Mouse (Mus musculus) neural tube, embryonic 13.5 days (tissue): ENCODE measurements around the gene Mlph. TPM values are rescaled to one million over a fixed set of nuclear protein-coding genes. Genes with fewer than 3 reads are reported as not detected.
A peak's percentile ranks its signal among the peaks of the same experiment; 100 is the strongest.

Experiments
- ATAC-seq: fragments of 200-750 bp; cut with Nextera tagmentation; 2 replicates; pipeline ENCODE4 v1.8.0; 2017; ENCODE audit warnings: low read depth, mild to moderate bottlenecking, moderate TSS enrichment, moderate library complexity
- H3K27ac ChIP-seq: fragments of 300-500 bp; sonication (generic); replicated peaks from 2 replicates; pipeline ENCODE4 v1.5.1; 2015; ENCODE audit warnings: moderate library complexity, mild to moderate bottlenecking, inconsistent platforms
- H3K27me3 ChIP-seq: fragments of 300-500 bp; sonication (generic); 2 replicates; pipeline ENCODE4 v1.6.1; 2015; ENCODE audit warnings: mild to moderate bottlenecking, inconsistent platforms
- H3K36me3 ChIP-seq: fragments of 300-500 bp; sonication (generic); 2 replicates; pipeline ENCODE4 v1.6.1; 2015; ENCODE audit warnings: mild to moderate bottlenecking, inconsistent platforms
- H3K4me1 ChIP-seq: fragments of 300-500 bp; sonication (generic); replicated peaks from 2 replicates; pipeline ENCODE4 v1.6.1; 2015; ENCODE audit warnings: inconsistent platforms
- H3K4me2 ChIP-seq: fragments of 300-500 bp; sonication (generic); 2 replicates; pipeline ENCODE4 v1.6.1; 2015; ENCODE audit warnings: inconsistent platforms, mild to moderate bottlenecking, moderate library complexity
- H3K4me3 ChIP-seq: fragments of 300-500 bp; sonication (generic); 2 replicates; pipeline ENCODE4 v1.5.1; 2015; ENCODE audit warnings: mild to moderate bottlenecking, inconsistent platforms
- H3K9ac ChIP-seq: fragments of 300-500 bp; sonication (generic); 2 replicates; pipeline ENCODE4 v1.6.1; 2015; ENCODE audit warnings: moderate library complexity, mild to moderate bottlenecking, inconsistent platforms
- H3K9me3 ChIP-seq: fragments of 300-500 bp; sonication (generic); 2 replicates; pipeline ENCODE4 v1.6.1; 2016; ENCODE audit warnings: inconsistent platforms
- WGBS: fragments of 180-500 bp; shearing (Covaris S2); methylation state at CpG from one replicate; pipeline ENCODE4 v1.1.7; 2015; 5-methylcytosine and 5-hydroxymethylcytosine counted together
- polyA plus RNA-seq: library from polyadenylated mRNA; unstranded; fragments of >200 nt; fragmentation: Nextera tagmentation; extraction: Ambion mirVana; gene quantifications from 2 replicates; pipeline ENCODE4 v1.2.1, GENCODE M21; 2015

The Mlph gene
- polyA plus RNA-seq, 1 experiment from 2014 or later = 0.10 TPM

DNA sequence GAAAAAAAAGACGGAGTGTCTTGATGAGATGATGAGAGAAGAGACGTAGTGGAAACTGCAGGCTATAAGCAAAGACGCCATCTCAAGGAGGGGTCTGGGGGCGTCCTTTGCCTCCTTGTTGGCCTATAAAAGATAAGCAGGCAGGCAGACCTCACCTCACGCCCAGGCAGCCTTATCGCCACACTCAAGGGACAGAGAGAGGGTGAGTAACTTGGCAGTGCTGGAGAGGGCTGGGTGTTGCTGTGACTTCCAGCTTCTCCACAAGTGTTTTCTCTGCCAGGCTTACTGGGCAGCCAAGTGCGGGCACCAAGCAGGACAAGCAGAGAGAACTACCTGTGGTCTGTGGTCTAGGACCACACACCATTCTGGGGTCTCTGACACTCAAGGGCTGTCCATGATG is 36.8 kb downstream of the Mlph start:
- Histone ChIP-seq H3K27ac (no peak overlapping the region), H3K4me2 (no peak overlapping the region), H3K27me3 (no peaks in the 10 kb centered on the region), H3K9me3 (no peaks in the 10 kb centered on the region), H3K4me1 (peaks cover 6% of the 10 kb centered on the region; the same call in 1 of the 2 replicates), H3K4me3 (no peak overlapping the region), H3K36me3 (no peaks in the 10 kb centered on the region), H3K9ac (no peak overlapping the region)
- 88% methylated on average over 7 of the region's 7 CpGs for WGBS
- ATAC-seq = no peak

DNA sequence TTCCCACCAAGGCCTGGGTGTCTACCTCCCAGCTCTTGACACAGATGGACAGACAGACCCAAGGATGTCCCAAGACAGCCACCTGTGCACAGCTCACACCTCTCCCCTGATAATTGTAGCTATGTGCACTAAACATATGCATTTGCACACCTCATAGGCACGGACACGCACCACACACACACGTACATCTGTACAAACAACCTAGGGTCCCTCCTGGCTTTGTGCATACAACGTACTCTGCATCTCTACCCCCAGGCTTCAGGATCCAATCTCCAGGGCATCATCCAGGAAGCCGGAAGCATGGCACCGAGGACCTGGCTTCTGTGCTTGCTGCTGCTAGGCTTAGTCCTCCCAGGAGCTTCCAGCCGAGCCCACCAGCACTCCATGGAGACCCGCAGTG is 37.9 kb downstream of the Mlph start, which contains the start of gene Prlh:
Gene Prlh, plus strand, starts transcription at position 301 of the 400 bp plus-strand sequence.
- ATAC-seq = no peak
- WGBS = 74% methylated on average over 8 of the region's 8 CpGs
- Histone ChIP-seq H3K9ac (no peak within 1 kb of the TSS), H3K27ac (no peak within 1 kb of the TSS), H3K4me2 (no peak within 1 kb of the TSS), H3K27me3 (0 out of 2 replicates have a peak, but pooled peaks cover 1% of the 10 kb centered on the region), H3K4me3 (no peak within 1 kb of the TSS), H3K36me3 (no peaks in the 10 kb centered on the region), H3K9me3 (no peaks in the 10 kb centered on the region), H3K4me1 (peaks cover 6% of the 10 kb centered on the region; the same call in 1 of the 2 replicates)

DNA sequence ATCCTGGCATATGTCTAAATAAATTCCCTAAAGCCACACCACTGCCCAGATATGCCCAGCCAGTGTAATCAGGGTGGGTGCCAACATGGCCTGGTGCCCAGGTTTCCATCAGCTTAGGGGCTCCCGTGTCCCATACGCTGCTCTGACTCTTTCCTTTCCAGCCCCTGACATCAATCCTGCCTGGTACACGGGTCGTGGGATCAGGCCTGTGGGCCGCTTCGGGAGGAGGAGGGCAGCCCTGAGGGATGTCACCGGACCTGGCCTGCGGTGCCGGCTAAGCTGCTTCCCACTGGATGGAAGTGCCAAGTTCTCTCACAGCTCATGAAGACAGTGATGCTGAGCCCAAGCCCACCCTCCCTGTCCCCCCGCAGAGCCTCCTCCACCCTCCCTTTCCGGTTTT is 38.8 kb downstream of the Mlph start:
- H3K4me1 ChIP-seq = peaks cover 6% of the 10 kb centered on the region; the same call in 1 of the 2 replicates
- H3K27me3 ChIP-seq = peaks cover 7% of the 10 kb centered on the region; the same call in 1 of the 2 replicates
- no peaks in the 10 kb centered on the region for H3K9me3 ChIP-seq
- H3K27ac ChIP-seq = no peak overlapping the region
- no peaks in the 10 kb centered on the region for H3K36me3 ChIP-seq
- H3K9ac ChIP-seq = no peak overlapping the region
- no peak for ATAC-seq
- no peak overlapping the region for H3K4me3 ChIP-seq
- no peak overlapping the region for H3K4me2 ChIP-seq
- 69% methylated on average over 11 of the region's 11 CpGs for WGBS

DNA sequence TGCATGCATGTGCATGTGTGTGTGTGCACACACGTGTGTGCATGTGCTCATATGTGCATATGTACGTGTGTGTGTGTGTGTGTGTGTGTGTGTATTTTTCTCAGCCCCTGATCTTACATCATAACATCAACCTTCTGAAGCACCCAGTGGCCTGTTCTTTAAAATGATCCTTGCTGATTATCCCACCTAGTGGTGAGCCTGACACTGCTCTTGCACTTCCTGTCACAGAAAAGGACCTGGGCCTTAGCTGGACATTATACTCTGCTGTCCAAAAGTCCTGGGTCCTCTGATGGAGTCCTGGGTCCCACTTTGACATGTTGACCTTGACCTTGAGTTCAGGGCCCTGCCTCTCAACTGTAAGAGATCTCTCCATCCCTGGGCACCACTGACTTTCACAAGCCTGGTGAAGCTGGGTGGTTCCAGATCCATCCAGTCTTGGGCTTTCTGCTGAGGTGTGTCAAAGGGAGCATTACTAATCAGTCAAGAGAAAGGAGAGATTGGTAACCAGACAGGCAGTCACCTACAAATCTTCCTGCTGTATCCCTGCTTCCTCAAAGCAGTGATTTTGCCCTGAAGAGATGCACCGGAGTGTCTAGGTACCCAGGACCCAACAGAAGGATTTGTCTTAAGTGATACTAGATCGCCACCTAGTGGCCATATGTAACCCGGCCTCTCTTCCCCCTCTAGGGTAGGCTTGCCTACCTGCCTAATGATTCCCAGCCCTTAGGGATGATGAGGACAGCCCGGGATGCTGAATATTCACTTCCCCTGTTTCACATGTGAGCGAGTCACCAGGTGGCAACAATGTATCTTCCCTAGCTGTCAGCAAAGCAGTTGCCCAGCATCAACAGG is 41.6 kb downstream of the Mlph start:
- Histone ChIP-seq H3K36me3 (no peaks in the 10 kb centered on the region), H3K4me3 (no peak overlapping the region), H3K27me3 (peaks cover 7% of the 10 kb centered on the region; the same call in 1 of the 2 replicates), H3K9me3 (no peaks in the 10 kb centered on the region), H3K4me2 (no peak overlapping the region), H3K4me1 (peaks cover 6% of the 10 kb centered on the region; the same call in 1 of the 2 replicates), H3K9ac (no peak overlapping the region), H3K27ac (no peak overlapping the region)
- WGBS = 33% methylated on average over 7 of the region's 7 CpGs
- peak; percentile 85; the same call in 1 of the 2 replicates for ATAC-seq

DNA sequence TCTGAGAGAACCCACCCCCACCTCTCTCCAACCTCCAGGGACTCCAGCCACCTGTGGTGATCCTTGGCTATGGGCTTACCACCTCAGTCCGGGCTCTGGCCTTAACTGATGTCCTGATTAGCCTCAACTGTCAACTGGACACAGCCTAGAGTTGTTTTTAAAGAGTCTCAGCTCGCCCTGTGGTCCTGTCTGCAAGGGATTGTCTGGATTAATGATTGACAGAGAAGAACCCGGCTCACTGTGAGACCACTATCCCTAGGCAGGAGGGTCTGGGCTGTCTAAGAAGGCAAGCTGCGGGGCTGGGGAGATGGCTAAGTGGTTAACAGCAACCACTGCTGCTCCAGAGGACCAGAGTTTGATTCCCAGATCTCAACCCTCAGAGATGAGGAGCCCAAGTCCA is 47.6 kb downstream of the Mlph start:
- peaks cover 7% of the 10 kb centered on the region; the same call in 1 of the 2 replicates for H3K27me3 ChIP-seq
- no peak for ATAC-seq
- H3K9me3 ChIP-seq = no peaks in the 10 kb centered on the region
- no peak overlapping the region for H3K4me2 ChIP-seq
- H3K4me1 ChIP-seq = peaks cover 2% of the 10 kb centered on the region
- 26% methylated on average over 4 of the region's 4 CpGs for WGBS
- H3K4me3 ChIP-seq = no peak overlapping the region
- H3K27ac ChIP-seq = no peak overlapping the region
- H3K36me3 ChIP-seq = no peaks in the 10 kb centered on the region
- no peak overlapping the region for H3K9ac ChIP-seq

DNA sequence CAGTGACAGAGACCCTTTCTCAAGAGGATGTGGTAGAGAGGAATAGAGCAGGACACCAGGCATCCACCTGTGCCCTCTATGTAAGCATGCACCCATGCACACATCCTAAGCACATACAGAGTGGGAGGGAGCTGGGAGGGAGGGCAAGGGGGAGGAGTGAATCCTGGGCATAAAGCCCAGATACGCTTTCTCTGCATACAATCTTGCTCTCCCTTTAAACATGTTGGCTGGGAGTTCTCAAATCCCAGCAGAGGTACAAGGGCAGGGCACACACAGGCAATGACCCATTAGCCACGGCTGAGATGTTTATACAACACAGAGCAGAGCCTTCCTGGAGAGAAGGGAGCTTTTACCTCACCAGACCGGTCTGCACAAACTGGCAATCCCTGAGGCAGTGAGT is 48.1 kb downstream of the Mlph start:
- Histone ChIP-seq H3K4me3 (no peak overlapping the region), H3K27me3 (peaks cover 4% of the 10 kb centered on the region; the same call in 1 of the 2 replicates), H3K9me3 (no peaks in the 10 kb centered on the region), H3K4me2 (no peak overlapping the region), H3K27ac (no peak overlapping the region), H3K9ac (no peak overlapping the region), H3K36me3 (no peaks in the 10 kb centered on the region), H3K4me1 (peaks cover 6% of the 10 kb centered on the region)
- no peak for ATAC-seq
- 26% methylated on average over 3 of the region's 3 CpGs for WGBS

DNA sequence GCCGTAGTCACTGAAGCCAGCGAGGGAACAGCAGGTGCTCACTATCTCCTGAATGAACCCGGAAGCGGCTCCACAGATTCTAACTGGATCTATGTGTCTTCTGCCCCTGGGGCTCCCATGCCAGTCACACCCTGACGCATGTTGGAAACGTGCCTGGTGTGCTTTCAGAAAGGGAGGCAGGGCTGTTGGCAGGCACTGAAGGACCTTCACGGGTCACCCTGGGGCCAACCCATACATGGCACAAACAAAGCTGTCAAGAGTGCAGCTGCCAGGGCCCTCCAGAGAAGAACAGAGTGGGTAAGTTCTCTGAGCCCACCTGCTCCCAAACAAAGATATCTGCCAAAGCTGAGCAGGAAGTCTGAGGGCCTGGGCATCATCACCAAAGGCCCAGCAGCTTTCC is 52.7 kb downstream of the Mlph start:
- H3K9me3 ChIP-seq = no peaks in the 10 kb centered on the region
- no peak overlapping the region for H3K9ac ChIP-seq
- H3K4me2 ChIP-seq = no peak overlapping the region
- ATAC-seq = peak; percentile 79
- H3K4me1 ChIP-seq = peaks cover 11% of the 10 kb centered on the region
- 49% methylated on average over 7 of the region's 7 CpGs for WGBS
- no peaks in the 10 kb centered on the region for H3K36me3 ChIP-seq
- no peaks in the 10 kb centered on the region for H3K27me3 ChIP-seq
- H3K4me3 ChIP-seq = no peak overlapping the region
- H3K27ac ChIP-seq = no peak overlapping the region

DNA sequence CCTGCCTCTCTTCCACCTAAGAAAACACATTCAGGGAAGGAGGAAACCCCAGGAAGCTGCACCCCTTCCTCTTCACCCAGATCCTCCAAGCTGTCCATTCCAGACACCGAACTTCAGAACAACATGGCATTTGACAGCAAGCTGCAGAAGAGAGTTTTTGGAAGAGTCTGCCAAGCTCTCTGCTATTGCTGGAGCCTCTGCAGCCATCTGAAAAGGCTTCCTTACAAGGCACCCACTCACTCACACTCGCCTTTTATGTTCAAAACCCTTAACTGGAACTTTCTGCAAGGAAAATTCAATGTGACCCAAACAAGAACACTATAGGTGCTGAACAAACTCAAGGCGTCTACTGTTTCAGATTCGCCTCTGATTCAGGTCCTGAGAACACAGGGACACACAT is 53.8 kb downstream of the Mlph start:
- no peak overlapping the region for H3K4me2 ChIP-seq
- H3K27me3 ChIP-seq = no peaks in the 10 kb centered on the region
- ATAC-seq = no peak
- no peak overlapping the region for H3K4me3 ChIP-seq
- H3K27ac ChIP-seq = no peak overlapping the region
- H3K9me3 ChIP-seq = no peaks in the 10 kb centered on the region
- WGBS = 85% methylated on average over 4 of the region's 4 CpGs
- H3K36me3 ChIP-seq = no peaks in the 10 kb centered on the region
- peaks cover 21% of the 10 kb centered on the region for H3K4me1 ChIP-seq
- no peak overlapping the region for H3K9ac ChIP-seq

DNA sequence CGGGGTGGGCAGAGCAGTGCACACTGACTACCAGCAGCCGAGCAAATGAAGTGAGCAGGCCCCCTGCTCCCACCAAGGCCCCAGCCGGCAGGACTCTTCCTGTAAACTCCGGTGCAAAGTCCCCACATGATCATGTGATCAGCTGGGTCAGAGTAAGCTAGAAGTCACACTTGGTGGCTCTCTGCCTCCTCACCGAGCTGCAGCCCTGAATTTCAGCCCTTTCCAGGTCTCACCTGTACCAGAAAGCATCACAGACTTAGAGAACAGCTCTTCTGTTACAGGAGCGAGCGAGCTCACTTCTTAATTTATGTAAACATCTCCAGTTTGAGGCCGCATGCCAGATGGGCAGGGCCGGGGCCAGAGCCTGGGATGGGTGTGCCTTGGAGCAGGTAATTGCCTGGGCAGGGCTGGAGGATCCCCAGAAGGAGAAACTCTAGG is 54.5 kb downstream of the Mlph start, which contains the start of gene Rab17:
Gene Rab17, minus strand, starts transcription at position 315 of the 438 bp plus-strand sequence.
- H3K36me3 ChIP-seq = no peaks in the 10 kb centered on the region
- no peaks in the 10 kb centered on the region for H3K9me3 ChIP-seq
- WGBS = 44% methylated on average over 9 of the region's 9 CpGs
- no peak within 1 kb of the TSS for H3K9ac ChIP-seq
- no peak for ATAC-seq
- H3K27ac ChIP-seq = no peak within 1 kb of the TSS
- H3K27me3 ChIP-seq = no peaks in the 10 kb centered on the region
- H3K4me3 ChIP-seq = no peak within 1 kb of the TSS
- no peak within 1 kb of the TSS for H3K4me2 ChIP-seq
- H3K4me1 ChIP-seq = peaks cover 28% of the 10 kb centered on the region

DNA sequence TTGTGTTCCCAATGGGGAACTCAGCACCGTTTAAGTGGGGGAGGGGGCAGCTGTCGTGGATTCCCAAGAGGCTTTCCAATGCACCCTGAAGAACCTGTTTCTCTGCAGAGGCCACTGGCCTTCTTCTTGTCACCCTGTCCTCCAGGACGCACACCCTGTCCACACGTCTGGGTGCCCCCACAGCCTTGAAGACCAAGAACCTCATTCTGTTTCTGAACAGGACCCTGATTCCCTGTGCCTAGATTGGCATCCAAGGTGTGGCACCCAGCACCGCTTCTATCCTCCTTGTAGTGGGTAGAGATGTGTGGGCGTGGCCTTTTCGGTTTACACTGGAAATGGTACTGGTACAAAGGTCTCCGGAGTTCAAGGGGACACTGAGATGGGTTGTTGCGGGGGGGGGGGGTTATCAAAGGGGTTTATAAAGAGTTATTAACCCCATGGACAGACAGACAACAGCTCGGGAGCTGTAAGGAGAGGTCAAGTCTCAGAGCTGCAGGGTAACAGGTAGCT is 55.1 kb downstream of the Mlph start:
- Histone ChIP-seq H3K36me3 (no peaks in the 10 kb centered on the region), H3K27ac (no peak overlapping the region), H3K4me1 (peaks cover 34% of the 10 kb centered on the region), H3K4me3 (no peak overlapping the region), H3K9me3 (no peaks in the 10 kb centered on the region), H3K4me2 (no peak overlapping the region), H3K9ac (no peak overlapping the region), H3K27me3 (no peaks in the 10 kb centered on the region)
- 81% methylated on average over 10 of the region's 10 CpGs for WGBS
- no peak for ATAC-seq

DNA sequence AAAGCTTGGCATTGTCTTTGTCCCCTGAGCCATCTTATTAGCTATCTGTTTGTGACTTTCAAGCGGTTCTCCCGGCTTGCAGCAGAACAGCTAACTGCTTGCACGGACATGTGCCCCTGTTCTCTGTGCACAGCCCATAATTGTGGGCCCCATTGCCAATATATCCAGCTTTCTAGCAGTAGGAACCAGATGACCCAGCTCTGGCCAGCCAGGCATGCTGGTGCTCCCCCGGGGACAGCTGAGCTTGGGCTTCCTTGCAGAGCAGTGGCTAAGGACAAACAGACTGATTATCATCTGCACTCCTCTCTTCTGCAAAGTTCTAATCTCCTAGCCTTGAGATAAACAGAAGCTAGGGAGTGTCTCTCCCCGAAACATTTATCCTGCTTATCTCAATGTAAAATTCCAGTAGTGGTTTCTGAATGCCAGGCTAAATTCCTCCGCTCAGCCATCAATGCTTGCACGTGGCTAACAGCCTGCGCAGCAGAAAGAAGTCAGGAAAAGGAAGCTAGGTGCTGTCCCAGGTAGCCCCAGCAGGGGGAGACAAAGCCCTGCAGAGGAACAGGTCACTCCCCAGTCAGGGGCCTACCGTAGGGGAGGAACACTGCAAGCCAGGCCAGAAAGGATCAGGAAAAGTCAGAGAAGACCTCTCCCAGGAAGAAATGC is 58.2 kb downstream of the Mlph start:
- Histone ChIP-seq H3K27ac (no peak overlapping the region), H3K36me3 (no peaks in the 10 kb centered on the region), H3K4me3 (no peak overlapping the region), H3K9me3 (no peaks in the 10 kb centered on the region), H3K4me1 (peaks cover 42% of the 10 kb centered on the region), H3K4me2 (0 out of 2 replicates have a peak overlapping the region, but pooled peaks have one; percentile 20), H3K27me3 (no peaks in the 10 kb centered on the region), H3K9ac (peak overlapping the region; percentile 31; the same call in 1 of the 2 replicates)
- 23% methylated on average over 9 of the region's 9 CpGs for WGBS
- ATAC-seq = peak; percentile 74

DNA sequence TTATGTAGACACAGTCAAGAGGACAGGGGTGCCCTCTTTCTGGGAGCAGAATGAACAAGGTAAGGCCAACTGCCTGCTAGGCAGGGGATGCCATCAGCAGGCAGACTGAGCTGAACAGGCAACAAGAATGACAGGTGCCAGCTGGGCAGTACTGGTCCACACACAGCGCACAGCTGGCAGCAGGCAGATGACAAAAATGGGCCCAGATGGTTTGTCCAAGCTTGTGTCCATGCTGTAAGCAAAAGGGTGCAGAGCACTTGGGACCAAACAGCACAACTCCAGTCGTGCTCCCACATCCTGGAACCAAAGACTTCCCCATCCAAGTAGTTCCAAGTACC is 58.7 kb downstream of the Mlph start:
- 73% methylated on average over 2 of the region's 2 CpGs for WGBS
- Histone ChIP-seq H3K36me3 (no peaks in the 10 kb centered on the region), H3K4me2 (no peak overlapping the region), H3K9ac (peak overlapping the region; percentile 31; the same call in 1 of the 2 replicates), H3K27me3 (no peaks in the 10 kb centered on the region), H3K4me3 (no peak overlapping the region), H3K4me1 (peaks cover 38% of the 10 kb centered on the region), H3K9me3 (no peaks in the 10 kb centered on the region), H3K27ac (no peak overlapping the region)
- no peak for ATAC-seq
